Mouse (Mus musculus): ENCODE data around the gene AY074887. TPM values are rescaled to one million over a fixed set of nuclear protein-coding genes. Genes with fewer than 3 reads are reported as not detected.

The AY074887 gene
- polyA plus RNA-seq (2012; rRNA removed; ENCODE audit: low replicate concordance): not detected in 2 replicates

GRCm38 (mm10) chr9:54950575-54951321 is at the start of gene AY074887, which contains the start of gene Psma4:
AY074887 (minus strand) TSS chr9:54950998.
Psma4 (plus strand) TSS chr9:54950790.

GRCm38 (mm10) chr9:54980674-54981073 is 29.9 kb upstream of the AY074887 start, which contains the start of gene Chrna5:
Chrna5 (plus strand) TSS chr9:54980880.

GRCm38 (mm10) chr9:54917010-54917677 is 33.7 kb downstream of the AY074887 start, which contains the start of gene Hykk:
Hykk (plus strand) TSS chr9:54917283.

Other genes starting within 250 kb of the AY074887 start
- 19.1 and 46.1 TPM in 2 replicates for gene Wdr61, start 216.5 kb downstream of the AY074887 start, polyA plus RNA-seq (2012; rRNA removed; ENCODE audit: low replicate concordance)
- 11.7 and 22.6 TPM in 2 replicates for gene Crabp1, start 186.2 kb downstream of the AY074887 start, polyA plus RNA-seq (2012; rRNA removed; ENCODE audit: low replicate concordance)
- gene Ireb2, start 87.2 kb downstream of the AY074887 start, polyA plus RNA-seq (2012; rRNA removed; ENCODE audit: low replicate concordance): 3.5 and 9.4 TPM in 2 replicates
- 0.75 and 1.7 TPM in 2 replicates for gene Hykk, start 33.7 kb downstream of the AY074887 start, polyA plus RNA-seq (2012; rRNA removed; ENCODE audit: low replicate concordance)
- gene Psma4, start 208 bp downstream of the AY074887 start, polyA plus RNA-seq (2012; rRNA removed; ENCODE audit: low replicate concordance): 41.6 and 131 TPM in 2 replicates
- gene Chrna5, start 29.9 kb upstream of the AY074887 start, polyA plus RNA-seq (2012; rRNA removed; ENCODE audit: low replicate concordance): 0.10 and 0.47 TPM in 2 replicates
- 0.06 TPM in 1 of 2 replicates, not detected in the other for gene Chrna3, start 75.6 kb upstream of the AY074887 start, polyA plus RNA-seq (2012; rRNA removed; ENCODE audit: low replicate concordance)
- 1.6 and 2.1 TPM in 2 replicates for gene Chrnb4, start 97.8 kb upstream of the AY074887 start, polyA plus RNA-seq (2012; rRNA removed; ENCODE audit: low replicate concordance)
- gene Ube2q2, start 197.9 kb upstream of the AY074887 start, polyA plus RNA-seq (2012; rRNA removed; ENCODE audit: low replicate concordance): 14.5 and 29.9 TPM in 2 replicates

Data from mammary gland, adult 2 months (tissue).